Mouse (Mus musculus) liver, embryonic 14.5 days (tissue): ENCODE data around the gene Fndc5.

Experiments used
- CTCF ChIP-seq: IDR thresholded peaks from 2 replicates; pipeline ENCODE4 v1.5.1; 2016; ENCODE audit warnings: antibody characterized with exemption, low read depth, control low read depth
- EP300 ChIP-seq: IDR thresholded peaks from 2 replicates; pipeline ENCODE4 v1.6.1; 2016; ENCODE audit warnings: antibody characterized with exemption, low read depth

GRCm38 (mm10) chr4:129110804-129111203 is 26.0 kb upstream of the Fndc5 start:
- TF ChIP-seq CTCF, result no peak
- TF ChIP-seq EP300, result no peak
